Mouse (Mus musculus) brain, embryonic 14.5 days (tissue): ENCODE measurements around the gene Tnfsfm13. TPM values are rescaled to one million over a fixed set of nuclear protein-coding genes. Genes with fewer than 3 reads are reported as not detected.
"Not testable (repeated sequence)": the region's sequence is repeated elsewhere in the genome, so short reads cannot be mapped to it uniquely, and the experiment has no call there.

Source experiments
- DNase-seq: peaks from one replicate; pipeline ENCODE4 v3.0.0-alpha.2; 2011; ENCODE audit warnings: low read depth
- CTCF ChIP-seq: fragments of 200-500 bp; IDR thresholded peaks from 2 replicates; pipeline ENCODE4 v1.5.1; 2012; ENCODE audit warnings: inconsistent platforms, mild to moderate bottlenecking, moderate library complexity, borderline replicate concordance; ENCODE audit not compliant: insufficient read depth, insufficient read length; ENCODE audit errors: extremely low read depth
- POLR2A ChIP-seq: fragments of 200-500 bp; IDR thresholded peaks from 2 replicates; pipeline ENCODE4 v1.6.1; 2012; ENCODE audit warnings: mild to moderate bottlenecking, inconsistent platforms, borderline replicate concordance; ENCODE audit not compliant: poor library complexity, insufficient read depth, insufficient read length, severe bottlenecking; ENCODE audit errors: extremely low read depth
- polyA plus RNA-seq: library from polyadenylated mRNA; depleted of rRNA; stranded (reverse); fragments of >200 nt; gene quantifications from 2 replicates; pipeline ENCODE4 v1.2.3, GENCODE M21; 2012; rRNA removed

The Tnfsfm13 gene
- polyA plus RNA-seq: 0.77 and 1.2 TPM in 2 replicates

GRCm38 (mm10) chr11:69695361-69696181 lies at the start of gene Tnfsfm13, which contains the start of gene Tnfsf12:
Tnfsfm13 (minus strand) TSS chr11:69696098.
Tnfsf12 (minus strand) TSS chr11:69695849.
- no peak for TF ChIP-seq POLR2A
- TF ChIP-seq CTCF: peak; percentile 9; the same call in 1 of the 2 replicates
- DNase-seq: peak; percentile 26

- DNase-seq: not testable (repeated sequence)
- 0 out of 2 replicates have a peak, but pooled peaks have one; percentile 3 for TF ChIP-seq CTCF
Measured at GRCm38 (mm10) chr11:69731408-69731807, 35.5 kb upstream of the Tnfsfm13 start.

- DNase-seq: peak; percentile 72
- TF ChIP-seq CTCF (peak; percentile 43; the same call in 1 of the 2 replicates), POLR2A (no peak)
Measured at GRCm38 (mm10) chr11:69729063-69729462, 33.2 kb upstream of the Tnfsfm13 start.

GRCm38 (mm10) chr11:69725951-69726350 lies 30.1 kb upstream of the Tnfsfm13 start:
- no peak for DNase-seq
- TF ChIP-seq CTCF: no peak
- no peak for TF ChIP-seq POLR2A

GRCm38 (mm10) chr11:69723074-69723473 lies 27.2 kb upstream of the Tnfsfm13 start:
- no peak for TF ChIP-seq POLR2A
- DNase-seq: no peak

- TF ChIP-seq POLR2A (no peak), CTCF (no peak)
- no peak for DNase-seq
Measured at GRCm38 (mm10) chr11:69720852-69721251, 25.0 kb upstream of the Tnfsfm13 start.

- no peak for TF ChIP-seq POLR2A
- TF ChIP-seq CTCF: 0 out of 2 replicates have a peak, but pooled peaks have one; percentile 2
- no peak for DNase-seq
Measured at GRCm38 (mm10) chr11:69719423-69719822, 23.5 kb upstream of the Tnfsfm13 start.

- no peak for TF ChIP-seq CTCF
Measured at GRCm38 (mm10) chr11:69718661-69719060, 22.8 kb upstream of the Tnfsfm13 start.

GRCm38 (mm10) chr11:69716953-69717352 lies 21.1 kb upstream of the Tnfsfm13 start:
- no peak for DNase-seq
- TF ChIP-seq POLR2A: no peak
- no peak for TF ChIP-seq CTCF

More at GRCm38 (mm10) chr11:69718661-69719060, 22.8 kb upstream of the Tnfsfm13 start:
- DNase-seq: peak; percentile 11

- TF ChIP-seq POLR2A (no peak), CTCF (no peak)
Measured at GRCm38 (mm10) chr11:69715929-69716328, 20.0 kb upstream of the Tnfsfm13 start.

GRCm38 (mm10) chr11:69715482-69715881 lies 19.6 kb upstream of the Tnfsfm13 start:
- no peak for TF ChIP-seq POLR2A
- peak; percentile 44; the same call in 1 of the 2 replicates for TF ChIP-seq CTCF
- DNase-seq: peak; percentile 19

More at GRCm38 (mm10) chr11:69715929-69716328, 20.0 kb upstream of the Tnfsfm13 start:
- peak; percentile 23 for DNase-seq
